Mouse (Mus musculus) lung, adult 18-20 months (tissue): ENCODE measurements at regions not wholly inside any gene's neighbourhood (a gene's known extent, or its start where the extent isn't known, plus 50 kb on each side); places are given as distances from the start of the nearest gene placed in this dataset.

Experiments
- DNase-seq, 2 experiments: peaks; one replicate each; pipeline ENCODE4 v3.0.0; 2022; ENCODE audit warnings: mixed read lengths in 2 of 2

DNA sequence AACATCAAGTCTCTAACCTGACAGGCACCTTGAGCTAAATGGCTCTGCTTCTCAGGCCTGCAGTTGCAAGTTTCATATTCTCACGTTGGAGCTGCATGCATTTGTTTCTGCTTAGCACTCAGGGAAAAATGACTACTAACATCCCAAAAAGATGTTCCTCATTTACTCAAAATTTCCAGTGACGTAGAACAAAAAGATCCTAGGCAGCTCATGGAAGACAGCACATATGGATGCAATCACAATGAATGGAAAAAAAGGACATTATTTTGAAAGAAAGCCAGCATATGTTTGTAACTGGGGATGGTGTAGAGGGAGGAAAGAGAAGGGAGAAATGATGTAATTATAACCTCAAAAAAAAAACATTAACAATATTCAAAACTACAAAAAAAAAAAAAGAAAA lies 751.2 kb upstream of the Fbxo33 start:
- DNase-seq, result no peak

DNA sequence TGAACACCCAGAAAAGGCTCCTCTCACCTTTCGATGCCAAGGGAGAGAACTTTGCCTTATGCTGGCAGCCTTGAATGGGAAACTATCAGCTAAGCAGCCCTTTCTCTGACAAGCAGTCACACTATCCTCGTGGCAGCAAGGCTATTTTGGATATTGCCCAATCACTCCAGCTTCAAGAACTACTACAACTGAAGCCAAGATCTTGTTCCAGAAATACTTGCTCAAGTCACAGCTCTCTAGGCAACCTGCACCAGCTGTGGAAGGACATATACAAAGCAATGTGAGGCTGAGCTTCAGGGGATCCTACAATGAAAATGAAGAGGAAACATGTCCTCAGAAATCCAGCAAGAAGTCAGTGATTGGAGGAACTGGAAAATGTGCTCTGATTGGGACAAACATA lies 750.4 kb upstream of the Fbxo33 start:
- DNase-seq, result peak in 1 of 2 experiments; percentile 11

DNA sequence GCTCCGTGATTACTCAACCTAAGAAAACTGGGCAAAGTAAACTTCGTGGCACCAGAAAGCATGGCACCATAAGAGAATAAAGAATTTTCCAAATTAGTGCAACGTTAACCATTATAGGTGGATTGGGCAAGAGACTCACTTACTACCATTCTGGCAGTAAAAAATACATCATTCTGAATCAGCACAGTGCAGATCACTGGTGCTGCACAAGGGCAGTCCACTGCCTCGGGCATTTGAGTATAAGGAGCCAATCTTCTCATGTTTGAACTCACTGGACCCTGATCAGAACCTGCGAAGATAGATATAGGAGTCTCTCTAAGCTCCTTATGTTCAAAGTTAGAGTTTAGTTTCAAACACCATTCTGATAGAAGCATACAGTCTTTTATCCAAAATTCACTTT lies 747.7 kb upstream of the Fbxo33 start:
- DNase-seq, result no peak

DNA sequence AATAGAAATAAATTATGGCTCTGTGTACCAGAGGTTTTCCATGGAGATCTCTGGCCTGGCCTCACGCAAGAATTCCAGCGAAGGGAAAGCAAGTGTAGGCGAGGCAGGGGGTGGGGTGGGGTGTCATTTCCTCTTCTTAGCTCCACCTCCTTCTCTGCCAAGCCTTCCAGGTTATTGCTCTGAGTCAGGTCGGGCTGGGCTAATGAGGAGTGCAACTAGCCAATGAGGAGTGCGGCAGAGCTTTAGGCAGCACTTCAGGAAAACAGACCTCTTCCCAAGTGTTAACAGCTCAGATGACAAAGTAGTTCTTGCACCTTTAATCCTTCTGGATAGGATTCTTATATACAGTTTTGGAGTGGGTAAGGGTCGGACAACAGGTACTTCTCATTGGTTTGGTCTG lies 741.6 kb upstream of the Fbxo33 start:
- DNase-seq, result no peak

DNA sequence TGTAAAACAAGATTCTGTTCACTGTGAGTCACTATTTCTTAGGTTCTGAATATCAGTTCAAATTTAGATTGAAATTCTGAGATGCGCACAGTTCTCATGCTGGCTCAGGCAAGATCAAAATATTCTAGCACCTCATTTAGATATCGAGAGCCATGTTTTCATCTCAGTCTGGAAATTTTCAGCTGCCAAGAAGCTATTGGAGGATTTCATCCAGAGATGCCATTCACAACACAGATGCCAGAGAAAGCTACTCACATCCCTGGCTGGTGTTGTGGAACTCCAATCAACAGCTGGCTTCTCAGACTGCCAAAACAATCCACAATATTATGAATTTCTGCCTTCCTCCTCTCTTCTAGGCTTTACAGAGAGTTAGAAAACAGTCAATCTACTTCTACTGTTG lies 712.9 kb upstream of the Fbxo33 start:
- no peak for DNase-seq

DNA sequence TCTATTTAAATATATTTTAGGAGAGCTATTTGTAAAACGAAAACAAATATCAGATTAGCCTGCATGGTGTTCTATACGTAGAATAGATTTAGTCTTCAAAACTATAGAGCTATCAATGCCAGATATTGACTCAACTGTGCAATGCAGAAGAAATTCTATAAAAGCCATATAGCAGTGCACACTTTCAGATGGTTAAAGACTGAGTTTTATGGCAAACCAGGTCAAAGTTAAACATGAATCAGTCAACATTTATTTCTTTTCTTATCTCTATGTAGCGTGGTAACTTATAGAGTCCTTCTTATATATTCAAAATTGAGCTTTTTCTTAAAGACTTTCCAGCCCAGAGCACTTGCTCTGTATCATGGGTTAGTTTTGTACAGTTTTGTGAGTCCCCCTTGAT lies 705.5 kb upstream of the Fbxo33 start:
- no peak for DNase-seq

DNA sequence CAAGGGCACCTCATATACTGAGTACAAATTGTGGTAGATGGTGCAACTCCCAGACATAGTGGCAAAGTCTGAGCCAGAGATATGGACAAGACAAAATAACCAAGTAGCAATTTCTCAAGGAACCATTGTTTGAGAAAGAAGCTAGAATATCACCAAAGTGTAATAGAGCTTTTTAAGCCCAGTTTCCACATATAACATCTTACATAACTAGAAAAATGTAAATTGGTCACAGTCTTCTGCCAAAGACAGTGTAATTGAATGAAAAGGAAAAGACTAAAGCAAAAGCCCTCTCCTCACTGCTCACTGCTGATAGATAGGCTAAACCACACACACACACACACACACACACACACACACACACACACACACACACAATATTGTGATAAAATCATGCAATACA lies 679.4 kb upstream of the Fbxo33 start:
- DNase-seq, result no peak

DNA sequence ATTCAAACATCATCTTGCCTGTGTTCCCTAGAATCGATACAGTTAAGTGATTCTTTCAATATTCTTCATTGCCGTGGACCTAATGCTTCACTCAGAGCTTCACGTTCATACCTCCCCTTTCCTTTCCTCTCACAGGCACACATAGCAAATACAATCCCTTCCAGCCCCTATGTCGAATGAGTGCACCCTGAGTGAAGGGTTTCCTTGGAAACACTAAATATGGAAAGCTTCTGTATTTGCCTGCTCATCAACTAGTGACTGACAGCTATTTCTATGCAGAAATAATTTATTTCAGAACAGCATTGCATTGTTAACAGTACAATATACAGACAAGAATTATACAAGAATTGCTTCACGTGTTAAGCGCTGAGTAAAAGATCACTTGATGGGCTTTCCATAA lies 671.4 kb upstream of the Fbxo33 start:
- DNase-seq, result no peak
